8 mouse cellular contexts compared by ENCODE assay signal in the genomic region with DNA sequence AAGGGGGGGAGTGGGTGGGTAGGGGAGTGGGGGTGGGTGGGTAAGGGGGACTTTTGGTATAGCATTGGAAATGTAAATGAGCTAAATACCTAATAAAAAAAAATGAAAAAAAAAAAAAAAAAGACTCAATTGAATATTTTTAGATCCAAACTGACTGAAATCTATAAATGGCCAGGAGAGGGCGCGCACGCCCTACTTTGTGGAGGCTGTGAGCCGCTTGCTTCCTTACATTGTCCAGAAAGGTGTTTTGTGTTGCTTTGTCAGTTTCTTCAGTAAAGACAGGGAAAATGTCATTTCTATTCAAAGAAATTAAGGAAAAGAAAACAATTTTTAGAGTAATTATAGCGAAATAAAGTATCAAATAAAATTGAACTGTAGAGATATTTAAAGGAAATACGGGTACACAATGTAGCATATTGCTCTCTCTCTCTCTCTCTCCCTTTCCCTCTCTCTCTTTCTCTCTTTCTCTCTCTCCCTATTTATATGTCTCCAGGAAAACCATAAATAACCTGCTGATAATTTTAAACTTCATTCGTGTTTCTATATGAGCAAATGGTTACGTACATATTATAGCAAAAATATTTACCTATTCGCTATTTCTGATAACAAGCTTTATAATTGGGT.
DNase-seq lines count a peak whose midpoint lies in the region; ATAC-seq and TF ChIP-seq lines count a peak whose summit lies in the region.

No protein-coding gene starts in this region.

- 41% methylated on average over 9 of the region's 9 CpGs for WGBS in thymus, adult 2 months
- 38% methylated on average over 9 of the region's 9 CpGs for WGBS in bone marrow, adult 2 months
- 39% methylated on average over 9 of the region's 9 CpGs for WGBS in forebrain, embryonic 10.5 days
- WGBS in kidney, postnatal 0 days: 35% methylated on average over 9 of the region's 9 CpGs
- WGBS in liver, embryonic 11.5 days: 36% methylated on average over 9 of the region's 9 CpGs

- no peak overlapping the region for H3K27ac ChIP-seq in thymus, adult 2 months (ENCODE audit: control insufficient read depth, insufficient read depth, low read length)
- H3K27ac ChIP-seq in bone marrow, adult 2 months (ENCODE audit: control insufficient read depth, insufficient read depth, low read depth, low read length, poor library complexity): no peak overlapping the region
- H3K27ac ChIP-seq in forebrain, embryonic 10.5 days: no peak overlapping the region
- no peak overlapping the region for H3K27ac ChIP-seq in kidney, postnatal 0 days
- no peak overlapping the region for H3K27ac ChIP-seq in liver, embryonic 11.5 days (ENCODE audit: low read depth, low read length)

- no peak for TF ChIP-seq CTCF in thymus, adult 2 months (IDR thresholded peaks at IDR 0.05; ENCODE audit: borderline replicate concordance, control insufficient read depth, extremely low read depth, insufficient read depth, low read length, poor library complexity)
- peak; percentile 12; the same call in 1 of the 2 replicates for TF ChIP-seq CTCF in bone marrow, adult 2 months (IDR thresholded peaks at IDR 0.05; ENCODE audit: control insufficient read depth, insufficient read depth, low read length)
- TF ChIP-seq CTCF in kidney, postnatal 0 days (IDR thresholded peaks at IDR 0.05; ENCODE audit: low read depth): peak; percentile 78

- no peak overlapping the region for H3K4me3 ChIP-seq in thymus, adult 2 months (ENCODE audit: control insufficient read depth, insufficient read depth, low read length)
- no peak overlapping the region for H3K4me3 ChIP-seq in bone marrow, adult 2 months (replicated peaks; ENCODE audit: control insufficient read depth, low read depth, low read length)
- H3K4me3 ChIP-seq in forebrain, embryonic 10.5 days: no peak overlapping the region
- no peak overlapping the region for H3K4me3 ChIP-seq in kidney, postnatal 0 days (replicated peaks; ENCODE audit: low read depth, low read length)
- no peak overlapping the region for H3K4me3 ChIP-seq in liver, embryonic 11.5 days (ENCODE audit: low read depth, low read length)

- DNase-seq in thymus, adult 2 months: peak; percentile 5
- DNase-seq in thymus, postnatal 36 days: no peak
- DNase-seq in forebrain, embryonic 10.5 days (ENCODE audit: extremely low spot score, low spot score): peak; percentile 69
- DNase-seq in kidney, postnatal 0 days (ENCODE audit: low spot score): peak; percentile 78
- peak; percentile 39 for DNase-seq in liver, embryonic 11.5 days (ENCODE audit: low spot score)
- DNase-seq in retina, postnatal 7 days (ENCODE audit: low read depth, low spot score): peak; percentile 47
- no peak for DNase-seq in spleen, postnatal 14 days (ENCODE audit: low spot score in 2 of 2)

- H3K9me3 ChIP-seq in forebrain, embryonic 10.5 days: no peaks in the 10 kb centered on the region
- H3K9me3 ChIP-seq in kidney, postnatal 0 days (replicated peaks; ENCODE audit: low read length): no peaks in the 10 kb centered on the region
- H3K9me3 ChIP-seq in liver, embryonic 11.5 days (ENCODE audit: control insufficient read depth, low read length): no peaks in the 10 kb centered on the region

- no peaks in the 10 kb centered on the region for H3K36me3 ChIP-seq in thymus, adult 2 months (ENCODE audit: control insufficient read depth, insufficient read depth, low read length)
- no peaks in the 10 kb centered on the region for H3K36me3 ChIP-seq in forebrain, embryonic 10.5 days (replicated peaks)
- H3K36me3 ChIP-seq in kidney, postnatal 0 days (ENCODE audit: insufficient read depth, low read length): no peaks in the 10 kb centered on the region
- no peaks in the 10 kb centered on the region for H3K36me3 ChIP-seq in liver, embryonic 11.5 days (ENCODE audit: control insufficient read depth, insufficient read depth, low read length)

- no peaks in the 10 kb centered on the region for H3K4me1 ChIP-seq in thymus, adult 2 months (replicated peaks; ENCODE audit: control insufficient read depth, insufficient read depth, low read length)
- H3K4me1 ChIP-seq in bone marrow, adult 2 months (ENCODE audit: control insufficient read depth, insufficient read depth, low read length): no peaks in the 10 kb centered on the region
- H3K4me1 ChIP-seq in forebrain, embryonic 10.5 days: no peaks in the 10 kb centered on the region
- H3K4me1 ChIP-seq in kidney, postnatal 0 days (replicated peaks; ENCODE audit: insufficient read depth, low read length): no peaks in the 10 kb centered on the region
- no peaks in the 10 kb centered on the region for H3K4me1 ChIP-seq in liver, embryonic 11.5 days (replicated peaks; ENCODE audit: control insufficient read depth, insufficient read depth, low read length)

- H3K27me3 ChIP-seq in thymus, adult 2 months (ENCODE audit: control insufficient read depth, insufficient read depth, low read length): no peaks in the 10 kb centered on the region
- H3K27me3 ChIP-seq in forebrain, embryonic 10.5 days (ENCODE audit: poor library complexity, severe bottlenecking): no peaks in the 10 kb centered on the region
- no peaks in the 10 kb centered on the region for H3K27me3 ChIP-seq in kidney, postnatal 0 days (ENCODE audit: insufficient read depth, low read length)
- H3K27me3 ChIP-seq in liver, embryonic 11.5 days (replicated peaks; ENCODE audit: control insufficient read depth, insufficient read depth, low read length): no peaks in the 10 kb centered on the region

- H3K9ac ChIP-seq in kidney, postnatal 0 days (ENCODE audit: low read depth, low read length): no peak overlapping the region
- H3K9ac ChIP-seq in liver, embryonic 11.5 days (ENCODE audit: low read depth, low read length): no peak overlapping the region

- no peak for ATAC-seq in kidney, postnatal 0 days (replicated peaks; ENCODE audit: low FRiP score, low read depth)
- no peak for ATAC-seq in liver, embryonic 11.5 days (replicated peaks; ENCODE audit: low FRiP score)

- no peak for TF ChIP-seq POLR2A in thymus, adult 2 months (IDR thresholded peaks at IDR 0.05; ENCODE audit: control insufficient read depth, extremely low read depth, insufficient read depth, low read length, poor library complexity)
- TF ChIP-seq POLR2A in bone marrow, adult 2 months (IDR thresholded peaks at IDR 0.05; ENCODE audit: borderline replicate concordance, control insufficient read depth, low read depth, low read length): no peak

- H3K4me2 ChIP-seq in kidney, postnatal 0 days (ENCODE audit: low read length): no peak overlapping the region
- H3K4me2 ChIP-seq in liver, embryonic 11.5 days: no peak overlapping the region

Comparison
In these comparisons a context has a peak if more than half of its experiments do, and no peak if none do; other contexts are left out.
1. DNase-seq: peak in thymus, adult 2 months (single experiment), forebrain, embryonic 10.5 days (single experiment), kidney, postnatal 0 days (single experiment), liver, embryonic 11.5 days (single experiment) and retina, postnatal 7 days (single experiment); none in thymus, postnatal 36 days (0 of 2) and spleen, postnatal 14 days (0 of 2).